ENCODE assay signal across 22 mouse cellular contexts in genomic region chr3:153394224-153394623, GRCm38 (mm10).
"Had no signal": no experiment of that assay in that cellular context is flagged by ENCODE, and none has a peak within 500 bp of the region (broad histone marks: within the 10 kb centered on the region; RNA-seq: fewer than 3 reads in every experiment).

No protein-coding gene starts in this region.

- H3K4me2 ChIP-seq: liver, embryonic 11.5 days; liver, embryonic 13.5 days; liver, embryonic 15.5 days; midbrain, embryonic 12.5 days; neural tube, embryonic 13.5 days; neural tube, embryonic 15.5 days had no signal

- ATAC-seq: liver, postnatal 0 days; midbrain, embryonic 16.5 days had no signal

- DNase-seq: liver; liver, embryonic 13.5 days; liver, postnatal 0 days; lung, adult 2 months; midbrain, embryonic 14.5 days; retina, postnatal 1 day; right cerebral cortex, adult 18-20 months; right cerebral cortex, postnatal 25 days; right cerebral cortex, postnatal 4 days; spleen, adult 18-20 months; thymus, adult 18-20 months; thymus, postnatal 14 days; thymus, postnatal 36 days had no signal

- H3K27ac ChIP-seq: liver, embryonic 13.5 days; liver, embryonic 15.5 days; macrophage; midbrain, embryonic 10.5 days; midbrain, embryonic 12.5 days; neural tube, embryonic 13.5 days; neural tube, embryonic 15.5 days had no signal

- H3K4me1 ChIP-seq: liver, embryonic 13.5 days; liver, embryonic 15.5 days; midbrain, embryonic 10.5 days had no signal

- H3K36me3 ChIP-seq: liver, embryonic 13.5 days; liver, embryonic 15.5 days; midbrain, embryonic 10.5 days; midbrain, embryonic 12.5 days; neural tube, embryonic 13.5 days; neural tube, embryonic 15.5 days had no signal

- H3K27me3 ChIP-seq: liver, embryonic 13.5 days; liver, embryonic 15.5 days; midbrain, embryonic 12.5 days; neural tube, embryonic 13.5 days; neural tube, embryonic 15.5 days had no signal

- H3K9ac ChIP-seq: liver, embryonic 13.5 days; liver, embryonic 15.5 days; liver, postnatal 0 days; midbrain, embryonic 12.5 days; neural tube, embryonic 13.5 days; neural tube, embryonic 15.5 days had no signal

- H3K9me3 ChIP-seq: neural tube, embryonic 13.5 days; neural tube, embryonic 15.5 days had no signal

- H3K4me3 ChIP-seq: liver, embryonic 13.5 days; liver, embryonic 15.5 days; midbrain, embryonic 10.5 days; midbrain, embryonic 12.5 days; myocyte; neural tube, embryonic 13.5 days; neural tube, embryonic 15.5 days had no signal
